Mouse (Mus musculus): ENCODE results near the gene Ccdc158.
A peak's percentile ranks its signal among the peaks of the same experiment; 100 is the strongest.

Gene Ccdc158

DNA sequence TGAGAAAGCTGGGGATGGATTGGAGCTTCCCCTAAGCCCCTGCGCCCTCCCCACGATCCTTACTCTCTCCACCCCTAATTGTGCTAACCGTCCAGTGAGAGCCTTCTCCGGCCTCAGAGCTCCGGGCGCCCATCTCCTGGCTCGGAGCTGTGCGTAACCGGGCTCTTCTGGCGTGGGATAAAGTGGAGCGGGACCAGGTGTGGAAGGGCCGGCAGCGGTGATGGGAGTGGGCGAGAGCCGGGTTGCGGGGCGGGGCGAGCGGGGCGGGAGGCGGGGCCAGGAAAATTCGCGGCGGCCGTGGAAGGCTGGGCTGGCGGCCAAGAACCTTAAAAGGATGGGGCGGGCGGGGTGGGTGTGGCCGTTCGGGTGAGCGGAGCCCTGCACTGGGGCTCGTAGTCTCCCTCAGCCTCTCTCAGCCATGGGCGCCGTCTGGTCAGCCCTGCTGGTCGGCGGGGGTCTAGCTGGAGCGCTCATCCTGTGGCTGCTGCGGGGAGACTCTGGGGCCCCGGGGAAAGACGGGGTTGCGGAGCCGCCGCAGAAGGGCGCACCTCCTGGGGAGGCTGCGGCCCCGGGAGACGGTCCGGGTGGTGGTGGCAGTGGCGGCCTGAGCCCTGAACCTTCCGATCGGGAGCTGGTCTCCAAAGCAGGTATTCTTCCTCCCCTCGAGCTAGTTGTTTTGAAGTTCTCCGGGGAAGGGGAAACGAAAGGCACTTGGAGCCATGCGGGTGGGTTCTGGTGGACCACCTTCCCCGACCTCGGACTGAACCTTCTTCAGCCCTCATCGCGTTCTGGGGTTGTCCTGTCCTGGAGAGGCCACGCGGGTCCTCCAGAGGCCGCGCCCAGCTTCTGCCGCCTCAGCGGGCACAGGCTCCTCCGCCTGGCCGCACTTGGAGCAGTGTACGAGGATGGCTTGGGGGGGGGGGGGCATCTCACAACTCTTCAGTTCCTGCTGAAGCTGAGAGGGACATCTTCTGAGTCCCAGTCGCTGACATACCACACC, 72.1 kb downstream of the Ccdc158 start, which contains the start of gene Stbd1:
Stbd1 (plus strand) TSS at position 351 of the 1,000 bp plus-strand sequence.
- DNase-seq (ENCODE audit: low spot score in 2 of 2), result no peak

DNA sequence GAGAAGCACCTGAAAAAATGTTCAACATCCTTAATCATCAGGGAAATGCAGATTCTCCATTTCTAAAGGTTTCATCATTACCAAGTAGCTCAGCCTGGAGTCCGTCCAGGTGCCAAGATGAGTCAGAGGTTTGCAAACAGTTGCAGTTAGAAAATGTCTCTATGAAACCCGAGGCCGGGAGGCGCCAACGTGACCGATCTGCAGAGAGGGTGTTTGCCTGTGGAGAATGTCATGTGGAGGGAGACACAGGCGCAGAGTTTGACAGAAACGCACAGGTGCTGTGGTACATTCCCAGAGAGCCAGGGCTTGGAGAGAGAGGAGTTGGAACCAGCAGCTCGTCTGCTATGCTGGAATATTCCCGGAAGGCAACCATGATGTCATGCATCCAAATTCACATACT, 76.0 kb downstream of the Ccdc158 start:
- peak in 1 of 2 experiments; percentile 22 for DNase-seq (ENCODE audit: low spot score in 2 of 2)

DNA sequence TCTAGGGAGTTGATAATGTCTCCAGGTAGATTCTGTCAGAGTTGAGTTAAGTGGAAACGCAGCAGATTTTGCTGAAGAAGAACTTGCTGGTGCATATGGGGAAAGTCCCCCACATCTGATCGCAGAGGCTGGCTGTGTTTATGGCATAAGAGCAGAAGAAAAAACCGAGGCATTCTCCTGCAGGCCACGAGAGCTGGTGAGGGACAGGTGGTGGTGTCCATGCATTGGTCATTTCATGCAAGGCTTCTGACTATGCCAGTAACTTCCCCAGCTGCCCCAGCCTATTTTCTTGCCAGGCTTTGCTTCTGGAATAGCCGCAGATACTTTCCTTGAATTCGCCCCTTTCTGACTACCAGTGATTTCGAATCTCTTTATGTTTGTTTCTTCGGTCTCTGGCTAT, 78.2 kb downstream of the Ccdc158 start:
- DNase-seq (ENCODE audit: low spot score in 2 of 2), result no peak

DNA sequence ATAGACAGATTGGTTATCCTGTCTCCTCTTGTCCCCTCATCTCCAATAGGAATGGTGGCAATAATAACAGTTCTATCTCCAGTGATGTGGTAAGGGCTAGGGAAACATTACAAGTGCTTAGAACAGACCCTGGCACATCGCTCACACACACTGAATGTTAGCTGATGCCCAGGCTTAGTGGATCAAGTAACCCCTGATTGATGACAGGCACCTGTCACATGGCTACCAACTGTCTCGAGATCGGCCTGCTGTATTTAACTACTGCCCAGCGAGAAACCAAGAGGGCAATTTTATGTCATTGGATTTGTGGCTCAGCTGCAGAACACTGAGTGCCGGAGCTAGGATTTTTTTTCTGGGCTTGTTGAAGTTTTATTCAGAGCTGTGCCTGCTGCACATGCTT, 80.0 kb downstream of the Ccdc158 start:
- DNase-seq (ENCODE audit: low spot score in 2 of 2), result no peak

DNA sequence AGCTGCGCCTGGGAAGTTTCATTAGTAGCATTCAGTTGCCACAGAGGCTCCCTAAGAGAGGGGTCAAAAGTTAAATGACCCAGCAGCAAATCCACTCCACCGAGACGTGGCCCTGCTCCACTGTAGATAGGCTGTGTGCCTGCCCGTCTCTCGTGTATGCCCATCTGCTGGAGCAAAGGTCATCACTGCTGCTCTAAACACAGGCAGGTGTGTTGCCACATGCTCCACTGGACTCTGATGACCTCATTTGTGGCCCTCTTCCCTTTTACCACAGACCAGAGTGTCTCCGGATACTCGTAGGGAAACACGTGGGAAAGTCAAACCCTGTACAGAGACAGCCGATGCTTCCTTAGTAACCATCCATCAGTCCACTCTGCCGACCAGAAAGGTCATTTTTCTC, 89.1 kb downstream of the Ccdc158 start:
- no peak for DNase-seq (ENCODE audit: low spot score in 2 of 2)

DNA sequence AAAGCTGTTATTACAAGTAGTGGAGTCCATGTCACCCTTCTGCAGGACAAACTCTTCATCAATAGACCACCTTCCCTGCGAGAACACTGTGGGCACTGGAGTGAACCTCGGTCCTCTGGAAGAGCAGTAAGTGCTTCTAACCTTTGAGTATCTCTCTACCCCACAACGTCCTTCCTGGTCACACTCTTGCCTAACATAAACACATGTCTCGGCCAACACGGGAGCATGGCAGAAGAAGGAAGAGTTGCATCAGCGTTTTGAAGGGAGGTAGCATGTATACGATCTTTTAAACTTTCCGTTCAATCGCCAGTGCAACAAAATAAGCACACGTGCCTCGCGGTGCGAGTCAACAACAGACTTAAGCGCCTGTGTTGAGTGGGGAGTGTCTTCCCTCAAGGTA, 95.5 kb downstream of the Ccdc158 start:
- no peak for DNase-seq (ENCODE audit: low spot score in 2 of 2)

DNA sequence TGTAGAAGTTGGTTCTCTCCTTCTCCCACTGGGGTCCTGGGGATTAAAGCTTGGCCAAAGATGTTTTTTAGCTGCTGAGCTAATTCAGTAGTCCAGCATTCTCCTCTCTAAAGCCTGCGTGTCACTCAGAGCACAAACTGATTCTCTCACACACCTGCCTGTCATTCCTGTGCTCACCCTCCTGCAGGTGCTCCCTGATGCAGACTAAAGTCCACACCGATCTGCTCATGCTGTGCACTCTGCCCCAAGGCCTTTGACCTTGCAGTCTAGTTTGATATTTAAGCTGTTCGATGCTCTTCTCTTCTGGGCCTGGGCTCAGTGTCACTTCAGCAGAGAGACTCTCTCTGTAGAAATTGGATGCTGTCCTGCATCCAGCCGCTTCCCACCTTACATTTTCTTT, 103.8 kb downstream of the Ccdc158 start:
- no peak for DNase-seq (ENCODE audit: low spot score in 2 of 2)

DNA sequence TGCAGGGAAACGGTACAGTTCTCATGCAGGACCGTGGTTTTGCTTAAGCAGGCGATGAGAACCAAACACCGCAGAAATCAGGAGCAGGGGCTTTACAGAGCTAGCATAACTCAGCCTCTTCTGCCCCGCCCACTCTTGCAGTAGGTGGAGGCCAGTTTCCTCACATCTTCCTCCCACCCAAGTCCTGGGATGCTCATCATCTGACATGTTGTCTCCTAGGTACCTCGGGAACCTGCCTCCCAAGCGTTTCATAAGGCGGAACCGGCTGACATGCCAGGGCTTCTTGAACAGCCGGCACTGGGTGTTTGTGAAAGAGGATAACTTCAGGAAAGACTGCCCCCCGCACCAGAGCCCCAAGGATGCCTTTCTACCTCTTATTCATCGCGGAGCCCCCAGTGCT, 113.1 kb downstream of the Ccdc158 start:
- peak in 1 of 2 experiments; percentile 9 for DNase-seq (ENCODE audit: low spot score in 2 of 2)

DNA sequence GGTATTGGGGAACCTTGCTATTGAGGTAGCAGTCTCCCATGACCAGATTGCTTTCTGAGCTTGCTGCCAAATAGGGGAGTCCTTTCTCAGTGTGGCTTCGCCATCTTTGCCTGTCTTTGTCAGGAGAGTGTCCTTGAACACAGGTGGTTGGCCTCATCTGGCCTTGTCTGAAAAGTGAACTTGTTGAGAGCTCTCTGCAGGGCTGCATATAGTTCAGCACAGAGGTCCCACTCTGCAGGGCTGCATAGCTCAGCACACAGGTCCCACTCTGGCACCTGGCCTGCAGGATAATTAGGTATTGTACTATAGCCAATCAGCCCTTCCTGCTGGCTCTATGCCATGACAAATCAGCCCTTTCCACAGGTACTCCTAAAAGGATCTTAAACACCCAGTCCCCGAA, 114.9 kb downstream of the Ccdc158 start:
- no peak for DNase-seq (ENCODE audit: low spot score in 2 of 2)

All from right cerebral cortex, postnatal 36 days (tissue).